Mouse (Mus musculus): ENCODE results near the gene Ihh.

The Ihh gene

GRCm38 (mm10) chr1:74951556-74952210 lies at the start of gene Ihh:
Gene Ihh (minus strand): TSS chr1:74951672.
- no peak for DNase-seq (ENCODE audit: low read depth, low spot score)

- DNase-seq (ENCODE audit: low read depth, low spot score): no peak
These were observed 49.7 kb upstream of the Ihh start for GRCm38 (mm10) chr1:75001183-75001582.

GRCm38 (mm10) chr1:75000496-75000895 lies 49.0 kb upstream of the Ihh start:
- DNase-seq (ENCODE audit: low read depth, low spot score): no peak

GRCm38 (mm10) chr1:74999173-74999572 lies 47.7 kb upstream of the Ihh start:
- DNase-seq (ENCODE audit: low read depth, low spot score): no peak

- no peak for DNase-seq (ENCODE audit: low read depth, low spot score)
These were observed 45.8 kb upstream of the Ihh start for GRCm38 (mm10) chr1:74997231-74997630.

- no peak for DNase-seq (ENCODE audit: low read depth, low spot score)
These were observed 25.5 kb upstream of the Ihh start for GRCm38 (mm10) chr1:74977001-74977400.

GRCm38 (mm10) chr1:74975936-74976335 lies 24.5 kb upstream of the Ihh start:
- DNase-seq (ENCODE audit: low read depth, low spot score): no peak

- no peak for DNase-seq (ENCODE audit: low read depth, low spot score)
These were observed 22.1 kb upstream of the Ihh start for GRCm38 (mm10) chr1:74973590-74973989.

- no peak for DNase-seq (ENCODE audit: low read depth, low spot score)
These were observed 20.0 kb upstream of the Ihh start for GRCm38 (mm10) chr1:74971353-74972050.

GRCm38 (mm10) chr1:74967962-74968580 lies 16.6 kb upstream of the Ihh start:
- no peak for DNase-seq (ENCODE audit: low read depth, low spot score)

GRCm38 (mm10) chr1:74964494-74965215 lies 13.2 kb upstream of the Ihh start:
- DNase-seq (ENCODE audit: low read depth, low spot score): peak; percentile 60

- no peak for DNase-seq (ENCODE audit: low read depth, low spot score)
These were observed 11.4 kb upstream of the Ihh start for GRCm38 (mm10) chr1:74962853-74963227.

GRCm38 (mm10) chr1:74962126-74962852 lies 10.8 kb upstream of the Ihh start:
- no peak for DNase-seq (ENCODE audit: low read depth, low spot score)

GRCm38 (mm10) chr1:74961722-74962121 lies 10.2 kb upstream of the Ihh start:
- DNase-seq (ENCODE audit: low read depth, low spot score): no peak

GRCm38 (mm10) chr1:74960059-74960458 lies 8.6 kb upstream of the Ihh start:
- no peak for DNase-seq (ENCODE audit: low read depth, low spot score)

- DNase-seq (ENCODE audit: low read depth, low spot score): no peak
These were observed 639 bp downstream of the Ihh start for GRCm38 (mm10) chr1:74950576-74951490.

- DNase-seq (ENCODE audit: low read depth, low spot score): no peak
These were observed 1.4 kb downstream of the Ihh start for GRCm38 (mm10) chr1:74950066-74950465.

- no peak for DNase-seq (ENCODE audit: low read depth, low spot score)
These were observed 1.8 kb downstream of the Ihh start for GRCm38 (mm10) chr1:74949666-74950050.

GRCm38 (mm10) chr1:74948784-74949665 lies 2.4 kb downstream of the Ihh start:
- peak; percentile 10 for DNase-seq (ENCODE audit: low read depth, low spot score)

Measured in skeletal muscle tissue, adult 2 months (tissue).